ENCODE assay signal across 9 mouse cellular contexts in genomic region chr17:87473441-87473735, GRCm38 (mm10). TPM values are rescaled to one million over a fixed set of nuclear protein-coding genes. Genes with fewer than 3 reads are reported as not detected.
DNase-seq lines count a peak whose midpoint lies in the region; ATAC-seq lines count a peak whose summit lies in the region.
"Had no signal": no experiment of that assay in that cellular context is flagged by ENCODE, and none has a peak within 500 bp of the region (broad histone marks: within the 10 kb centered on the region; RNA-seq: fewer than 3 reads in every experiment).

No protein-coding gene starts in this region.

- peak overlapping the region; percentile 50 for H3K9ac ChIP-seq in kidney, embryonic 16.5 days (replicated peaks; ENCODE audit: low read length)
- peak overlapping the region; percentile 34; the same call in 1 of the 2 replicates for H3K9ac ChIP-seq in embryonic facial prominence, embryonic 12.5 days
- 0 out of 2 replicates have a peak overlapping the region, but pooled peaks have one; percentile 18 for H3K9ac ChIP-seq in hindbrain, embryonic 15.5 days
- peak overlapping the region; percentile 44 for H3K9ac ChIP-seq in midbrain, embryonic 14.5 days (replicated peaks; ENCODE audit: low read length)

- no peaks in the 10 kb centered on the region for H3K36me3 ChIP-seq in kidney, embryonic 16.5 days (ENCODE audit: insufficient read depth, low read length)
- no peaks in the 10 kb centered on the region for H3K36me3 ChIP-seq in embryonic facial prominence, embryonic 12.5 days
- no peaks in the 10 kb centered on the region for H3K36me3 ChIP-seq in hindbrain, embryonic 15.5 days
- H3K36me3 ChIP-seq in midbrain, embryonic 14.5 days (ENCODE audit: control insufficient read depth, insufficient read depth, low read length) = no peaks in the 10 kb centered on the region

- no peak for DNase-seq in kidney, postnatal 4 days
- no peak for DNase-seq in midbrain, embryonic 14.5 days
- no peak for DNase-seq in spleen, postnatal 4 days (ENCODE audit: low spot score in 2 of 2)
- no peak for DNase-seq in cerebellum, postnatal 10 days
- DNase-seq in urinary bladder, adult 2 months (ENCODE audit: low spot score) = no peak

- peak overlapping the region; percentile 42 for H3K4me3 ChIP-seq in kidney, embryonic 16.5 days (ENCODE audit: low read length)
- H3K4me3 ChIP-seq in embryonic facial prominence, embryonic 12.5 days = peak overlapping the region; percentile 35
- H3K4me3 ChIP-seq in hindbrain, embryonic 15.5 days = peak overlapping the region; percentile 22
- H3K4me3 ChIP-seq in midbrain, embryonic 14.5 days (replicated peaks; ENCODE audit: low read depth, low read length) = peak overlapping the region; percentile 28

- H3K4me2 ChIP-seq in kidney, embryonic 16.5 days (replicated peaks; ENCODE audit: low read depth, low read length) = peak overlapping the region; percentile 73
- peak overlapping the region; percentile 78 for H3K4me2 ChIP-seq in embryonic facial prominence, embryonic 12.5 days (replicated peaks)
- H3K4me2 ChIP-seq in hindbrain, embryonic 15.5 days = peak overlapping the region; percentile 53
- H3K4me2 ChIP-seq in midbrain, embryonic 14.5 days (ENCODE audit: low read length) = peak overlapping the region; percentile 58

- H3K27me3 ChIP-seq in kidney, embryonic 16.5 days (ENCODE audit: insufficient read depth, low read length) = no peaks in the 10 kb centered on the region
- H3K27me3 ChIP-seq in embryonic facial prominence, embryonic 12.5 days = peaks cover 3% of the 10 kb centered on the region; the same call in 1 of the 2 replicates
- no peaks in the 10 kb centered on the region for H3K27me3 ChIP-seq in hindbrain, embryonic 15.5 days
- peaks cover 4% of the 10 kb centered on the region; the same call in 1 of the 2 replicates for H3K27me3 ChIP-seq in midbrain, embryonic 14.5 days (ENCODE audit: control insufficient read depth, insufficient read depth, low read length)
- H3K27me3 ChIP-seq: Patski had no signal

- peaks cover 28% of the 10 kb centered on the region for H3K4me1 ChIP-seq in kidney, embryonic 16.5 days (ENCODE audit: insufficient read depth, low read length)
- peaks cover 21% of the 10 kb centered on the region for H3K4me1 ChIP-seq in embryonic facial prominence, embryonic 12.5 days
- peaks cover 27% of the 10 kb centered on the region for H3K4me1 ChIP-seq in hindbrain, embryonic 15.5 days (replicated peaks)
- H3K4me1 ChIP-seq in midbrain, embryonic 14.5 days (ENCODE audit: control insufficient read depth, insufficient read depth, low read length) = peaks cover 21% of the 10 kb centered on the region

- ATAC-seq in kidney, embryonic 16.5 days (ENCODE audit: low FRiP score, low TSS enrichment) = 0 out of 2 replicates have a peak, but pooled peaks have one; percentile 10
- ATAC-seq in embryonic facial prominence, embryonic 12.5 days (ENCODE audit: insufficient number of reproducible peaks, insufficient read depth, low FRiP score, low TSS enrichment) = no peak
- no peak for ATAC-seq in hindbrain, embryonic 15.5 days (ENCODE audit: low FRiP score, low read depth)
- no peak for ATAC-seq in midbrain, embryonic 14.5 days (ENCODE audit: low FRiP score, low TSS enrichment)
- ATAC-seq: Patski had no signal

- peak overlapping the region; percentile 45; the same call in 1 of the 2 replicates for H3K27ac ChIP-seq in kidney, embryonic 16.5 days (ENCODE audit: low read length)
- no peak overlapping the region; the same call in 1 of the 2 replicates for H3K27ac ChIP-seq in embryonic facial prominence, embryonic 12.5 days
- peak overlapping the region; percentile 60 for H3K27ac ChIP-seq in hindbrain, embryonic 15.5 days (replicated peaks)
- peak overlapping the region; percentile 33; the same call in 1 of the 2 replicates for H3K27ac ChIP-seq in midbrain, embryonic 14.5 days (replicated peaks; ENCODE audit: low read depth, low read length)

- WGBS in kidney, embryonic 16.5 days = 9% methylated on average over 9 of the region's 9 CpGs
- WGBS in embryonic facial prominence, embryonic 12.5 days = 6% methylated on average over 9 of the region's 9 CpGs
- WGBS in hindbrain, embryonic 15.5 days = 10% methylated on average over 9 of the region's 9 CpGs
- 9% methylated on average over 9 of the region's 9 CpGs for WGBS in midbrain, embryonic 14.5 days

- H3K9me3 ChIP-seq in kidney, embryonic 16.5 days (ENCODE audit: low read length) = no peaks in the 10 kb centered on the region
- no peaks in the 10 kb centered on the region for H3K9me3 ChIP-seq in embryonic facial prominence, embryonic 12.5 days
- H3K9me3 ChIP-seq in hindbrain, embryonic 15.5 days = no peaks in the 10 kb centered on the region
- H3K9me3 ChIP-seq in midbrain, embryonic 14.5 days (ENCODE audit: control insufficient read depth, low read length) = no peaks in the 10 kb centered on the region

RNA-seq across cellular contexts. Expression of gene Calm2, which starts 26.7 kb away (rescaled TPM):
- polyA plus RNA-seq in kidney, embryonic 16.5 days (2015; fragmentation: Nextera tagmentation; extraction: Ambion mirVana) = 1,041 and 1,124 TPM in 2 replicates
- polyA plus RNA-seq in embryonic facial prominence, embryonic 12.5 days (2016; fragmentation: Nextera tagmentation; extraction: Ambion mirVana) = 823 and 840 TPM in 2 replicates
- 2,472 and 2,541 TPM in 2 replicates for polyA plus RNA-seq in hindbrain, embryonic 15.5 days (2015; fragmentation: Nextera tagmentation; extraction: Ambion mirVana)
- polyA plus RNA-seq in midbrain, embryonic 14.5 days (2014; fragmentation: Nextera tagmentation; extraction: Ambion mirVana) = 1,972 and 2,214 TPM in 2 replicates
- polyA plus RNA-seq in urinary bladder, adult 2 months (2012; rRNA removed) = 1,162 and 1,245 TPM in 2 replicates

RNA-seq across cellular contexts. Expression of gene Stpg4, which starts 45.8 kb away (rescaled TPM):
- polyA plus RNA-seq in kidney, embryonic 16.5 days (2015; fragmentation: Nextera tagmentation; extraction: Ambion mirVana) = 0.60 TPM in 1 of 2 replicates, not detected in the other
- polyA plus RNA-seq in embryonic facial prominence, embryonic 12.5 days (2016; fragmentation: Nextera tagmentation; extraction: Ambion mirVana) = not detected in 2 replicates
- polyA plus RNA-seq in hindbrain, embryonic 15.5 days (2015; fragmentation: Nextera tagmentation; extraction: Ambion mirVana) = not detected in 2 replicates
- not detected in 2 replicates for polyA plus RNA-seq in midbrain, embryonic 14.5 days (2014; fragmentation: Nextera tagmentation; extraction: Ambion mirVana)
- polyA plus RNA-seq in urinary bladder, adult 2 months (2012; rRNA removed) = not detected in 2 replicates
- polyA plus RNA-seq: Patski had no signal
